Mouse (Mus musculus): ENCODE results near the gene Ank. TPM values are rescaled to one million over a fixed set of nuclear protein-coding genes. Genes with fewer than 3 reads are reported as not detected.
A peak's percentile ranks its signal among the peaks of the same experiment; 100 is the strongest.

The Ank gene
- 10 to 100 TPM; 43.8 to 56.4 TPM for total RNA-seq (2021)
- long read RNA-seq, experiment 1, transcript Ank-202 (5 exons, 1,911 nt) = minor isoform, 13 of 63 reads
- long read RNA-seq, experiment 1, transcript Ank-201 (12 exons, 3,498 nt) = major isoform, 34 of 63 reads
- long read RNA-seq, experiment 1, partial matches to known transcripts = 11 of 63 reads
- long read RNA-seq, experiment 1, other reads (novel, unspliced or antisense) = 5 of 63 reads
- long read RNA-seq, experiment 2, transcript Ank-202 (5 exons, 1,911 nt) = minor isoform, 5 of 31 reads
- long read RNA-seq, experiment 2, transcript Ank-201 (12 exons, 3,498 nt) = major isoform, 16 of 31 reads
- long read RNA-seq, experiment 2, partial matches to known transcripts = 3 of 31 reads
- long read RNA-seq, experiment 2, other reads (novel, unspliced or antisense) = 7 of 31 reads

DNA sequence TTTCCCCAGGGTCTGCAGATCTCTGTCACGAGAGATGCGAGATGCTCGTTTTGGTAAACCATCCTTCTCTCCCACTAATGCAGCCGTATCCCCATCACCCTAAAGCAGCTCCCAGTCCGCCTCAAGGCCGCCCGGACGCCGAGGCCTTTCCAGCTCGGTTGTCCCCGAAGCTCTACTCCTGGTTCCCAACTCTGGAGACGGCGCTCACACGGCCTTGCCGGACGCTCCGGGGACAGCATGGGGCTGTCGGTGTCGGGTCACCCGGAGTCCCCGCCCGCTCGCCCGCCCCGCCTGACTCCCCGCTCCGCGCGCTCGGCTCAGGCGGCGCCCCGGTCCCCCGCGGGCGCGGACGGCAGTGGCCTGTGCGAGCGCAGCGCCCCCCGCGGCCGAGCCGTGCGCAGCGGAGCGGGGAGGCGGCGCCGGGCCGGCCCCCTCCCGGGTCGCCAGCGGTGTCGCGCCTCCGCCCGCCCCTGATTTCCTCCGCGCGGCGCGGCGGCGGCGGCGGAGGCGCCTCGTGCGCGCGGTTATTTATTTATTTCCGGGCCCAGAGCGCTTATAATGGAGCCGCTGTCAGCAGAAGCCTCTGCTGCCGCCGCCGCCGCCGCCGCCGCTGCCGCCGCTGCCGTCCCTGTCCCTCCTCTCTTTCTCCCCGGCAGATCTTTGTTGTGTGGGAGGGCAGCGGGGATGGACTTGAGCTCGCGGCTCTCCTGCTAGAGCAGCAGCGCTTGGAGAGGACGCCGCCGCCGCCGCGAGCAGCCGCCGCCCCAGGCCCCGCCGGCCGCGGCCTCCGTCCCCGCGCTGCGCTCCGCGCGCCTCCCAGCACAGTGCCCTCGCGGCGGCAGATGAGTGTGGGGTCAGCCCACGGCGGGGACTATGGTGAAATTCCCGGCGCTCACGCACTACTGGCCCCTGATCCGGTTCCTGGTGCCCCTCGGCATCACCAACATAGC, at the start of gene Ank:
Ank (plus strand) TSS at position 547 of the 950 bp plus-strand sequence.
- DNase-seq = peak; percentile 88 to 95

DNA sequence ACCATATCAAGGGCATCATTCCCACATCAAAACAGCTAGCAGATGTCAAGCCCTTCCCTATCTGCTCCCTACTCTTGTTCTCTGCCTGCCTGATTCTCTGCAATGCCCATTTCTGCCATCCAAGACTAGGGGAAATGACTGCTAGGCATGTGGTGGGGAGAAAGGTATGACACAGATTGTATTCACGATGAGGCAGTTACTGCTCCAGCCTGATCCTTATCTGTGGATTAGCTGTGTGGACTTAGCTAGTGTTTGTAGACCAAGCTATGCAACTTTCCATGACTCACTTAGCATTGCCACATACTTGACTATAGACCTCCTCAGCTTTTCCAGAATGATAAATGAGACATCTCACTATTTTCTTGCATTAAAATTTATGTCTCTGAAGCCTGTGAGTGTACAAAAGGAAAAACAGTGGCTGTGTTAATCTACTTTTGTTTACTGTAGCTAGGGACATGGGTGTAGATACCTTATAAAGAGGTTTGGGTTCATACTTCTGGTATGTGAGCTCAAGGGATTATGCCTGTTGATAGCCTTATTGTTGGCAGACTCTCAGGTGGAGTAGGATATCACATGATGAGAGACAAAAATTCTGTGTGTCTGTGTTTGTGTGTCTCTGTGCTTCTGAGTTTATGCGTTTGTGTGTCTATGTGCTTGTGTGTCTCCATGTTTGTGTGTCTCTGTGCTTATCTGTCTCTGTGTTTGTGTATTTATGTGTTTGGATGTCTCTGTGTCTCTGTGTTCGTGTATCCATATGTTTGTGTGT, 47.7 kb upstream of the Ank start:
- DNase-seq = no peak

DNA sequence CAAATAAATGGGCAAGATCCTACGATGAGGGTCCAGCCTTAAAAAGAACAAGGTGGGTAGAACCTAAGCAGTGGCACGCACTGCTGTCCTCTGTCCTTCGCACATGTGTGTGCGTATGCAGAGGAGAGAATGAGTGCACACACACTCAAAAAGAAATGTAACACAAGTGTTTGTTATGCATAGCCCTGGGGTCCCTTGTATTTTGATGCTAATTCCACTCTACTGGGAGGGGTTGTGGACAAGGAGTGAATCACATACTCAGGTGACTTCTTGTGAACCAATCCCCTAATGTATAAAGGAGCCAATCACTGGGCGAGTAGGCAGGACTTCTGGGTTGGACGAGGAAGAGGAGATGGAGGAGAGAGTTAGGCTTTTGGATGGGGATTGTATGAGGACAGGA, 44.9 kb upstream of the Ank start:
- DNase-seq = no peak

GRCm38 (mm10) chr15:27427581-27427980, 38.9 kb upstream of the Ank start:
- DNase-seq = no peak

DNA sequence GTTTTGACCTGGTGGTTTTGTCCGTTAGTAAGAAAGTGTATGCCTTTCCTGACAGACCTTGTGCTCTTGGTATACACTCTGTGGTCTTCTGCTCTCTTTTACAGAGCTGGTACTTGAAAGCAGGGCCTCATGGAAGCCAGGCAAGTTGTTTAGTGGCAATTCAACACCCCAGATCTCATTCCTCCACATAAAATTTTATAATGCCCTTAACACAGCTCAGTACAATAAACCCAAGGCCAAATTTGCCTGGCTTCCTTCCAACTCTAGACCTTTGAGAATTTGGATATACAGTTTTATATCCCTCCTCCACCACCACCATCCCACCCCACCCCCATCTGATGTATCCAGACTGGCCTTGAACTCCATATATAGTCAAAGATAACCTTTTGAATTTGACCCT, 36.2 kb upstream of the Ank start:
- no peak for DNase-seq

DNA sequence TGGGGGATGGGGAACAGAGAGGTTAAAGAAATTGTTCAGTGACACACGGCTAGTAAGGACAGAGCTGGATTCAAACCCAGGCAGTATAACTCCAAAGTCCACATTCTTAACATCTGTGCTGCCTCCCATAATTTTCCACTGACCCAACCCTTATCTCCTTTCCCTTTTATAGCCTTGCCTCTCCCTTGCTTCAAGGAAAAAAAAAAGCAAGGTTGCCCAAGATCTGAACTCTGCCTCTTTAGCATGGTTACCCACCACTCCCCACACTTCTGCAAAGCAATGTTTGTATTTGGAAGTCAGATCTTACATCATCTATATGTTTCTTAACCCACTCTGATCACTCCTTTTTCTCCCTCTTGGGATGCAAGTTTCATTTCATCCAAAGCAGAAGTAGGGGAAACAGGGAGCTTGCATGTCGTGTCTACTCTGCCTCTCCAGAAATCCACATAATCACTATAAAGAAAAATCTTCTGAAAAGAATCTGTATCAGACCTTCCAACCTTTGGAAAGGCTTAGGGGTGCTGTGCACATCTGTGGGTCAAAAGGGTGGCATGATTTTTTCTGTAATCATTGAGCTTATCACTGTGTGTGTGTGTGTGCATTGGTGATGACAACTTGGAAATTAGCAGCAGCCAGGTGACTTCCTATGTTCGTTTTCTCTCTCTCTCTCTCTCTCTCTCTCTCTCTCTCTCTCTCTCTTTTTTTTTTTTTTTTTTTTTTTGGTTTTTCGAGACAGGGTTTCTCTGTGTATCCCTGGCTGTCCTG, 33.4 kb upstream of the Ank start:
- DNase-seq = no peak

DNA sequence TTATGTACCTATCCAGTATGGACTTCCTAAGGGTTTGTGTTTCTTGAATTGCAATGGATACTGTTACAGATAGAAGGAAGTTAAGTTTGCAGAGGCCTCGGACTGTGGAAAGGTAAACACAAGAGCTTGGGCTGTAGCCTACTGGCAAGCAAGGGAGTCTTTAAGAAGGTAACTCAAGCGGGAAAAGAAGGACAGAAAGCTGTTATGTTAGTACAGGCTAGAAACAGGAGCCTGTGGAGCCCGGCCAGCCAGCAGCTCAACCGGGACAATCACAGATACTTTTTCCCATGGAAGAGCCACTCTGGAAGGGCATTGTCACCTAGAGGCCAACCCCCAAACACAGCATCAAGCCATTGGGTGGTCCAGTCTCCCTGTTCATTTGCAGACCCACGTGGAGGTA, 31.1 kb upstream of the Ank start:
- no peak for DNase-seq

DNA sequence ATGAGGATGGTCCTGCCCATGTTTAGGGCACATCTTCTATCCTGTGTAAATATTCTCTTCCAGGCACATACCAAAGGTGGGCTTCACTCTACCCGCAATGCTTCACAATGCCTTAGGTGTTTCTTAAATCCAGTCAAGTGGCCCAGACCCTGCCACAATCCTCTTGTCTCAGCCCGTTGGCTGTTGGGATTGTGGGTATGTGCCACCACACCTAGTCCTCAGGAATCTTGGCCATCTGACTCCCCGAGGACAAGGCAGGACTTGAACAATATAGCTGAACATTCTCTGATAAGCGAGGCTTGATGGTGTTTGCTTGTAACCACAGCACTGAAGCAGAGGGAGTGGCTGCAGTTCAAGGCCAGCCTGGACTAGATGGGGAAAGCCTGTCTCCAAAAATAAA, 30.3 kb upstream of the Ank start:
- no peak for DNase-seq

DNA sequence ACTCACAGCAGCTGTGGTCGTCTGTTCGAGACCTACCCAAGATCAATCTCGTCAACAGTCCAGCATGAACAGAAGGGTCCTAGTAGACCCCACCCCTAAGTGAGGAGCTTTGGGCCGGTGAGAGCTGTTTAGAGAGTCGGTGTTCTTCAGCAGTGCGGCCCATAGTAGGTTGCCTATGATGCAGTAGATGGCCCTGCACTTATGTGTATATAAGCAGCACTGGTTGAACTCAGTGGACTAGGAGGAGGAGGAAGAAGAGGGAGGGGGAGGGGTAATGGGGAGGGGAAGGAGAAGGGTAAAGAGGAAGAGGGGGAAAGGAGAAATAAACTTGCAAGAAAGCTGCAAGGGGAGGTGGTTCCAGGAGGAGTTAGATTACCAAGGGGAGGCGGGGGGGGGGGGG, 25.4 kb upstream of the Ank start:
- no peak for DNase-seq

- no peak for DNase-seq
These were observed 24.9 kb upstream of the Ank start for GRCm38 (mm10) chr15:27441529-27441928.

DNA sequence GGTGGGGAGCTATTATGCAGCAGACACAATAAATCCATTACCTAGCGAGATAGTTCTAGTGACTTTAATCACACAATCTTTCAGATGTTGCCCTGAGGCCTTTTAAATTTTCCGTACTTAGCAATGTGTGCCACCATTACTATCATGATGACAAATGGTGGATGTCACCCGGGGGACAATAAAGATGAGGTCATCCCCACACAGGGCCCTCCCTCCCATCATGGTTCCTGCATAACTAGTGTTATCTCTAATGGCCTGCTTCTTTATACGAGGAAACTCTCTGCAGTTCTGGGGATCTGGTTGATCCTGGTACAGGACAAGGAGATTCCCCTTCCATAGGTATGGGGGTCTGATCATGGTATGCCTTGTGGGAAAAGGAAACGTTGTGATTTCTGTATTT, 24.5 kb upstream of the Ank start:
- no peak for DNase-seq

DNA sequence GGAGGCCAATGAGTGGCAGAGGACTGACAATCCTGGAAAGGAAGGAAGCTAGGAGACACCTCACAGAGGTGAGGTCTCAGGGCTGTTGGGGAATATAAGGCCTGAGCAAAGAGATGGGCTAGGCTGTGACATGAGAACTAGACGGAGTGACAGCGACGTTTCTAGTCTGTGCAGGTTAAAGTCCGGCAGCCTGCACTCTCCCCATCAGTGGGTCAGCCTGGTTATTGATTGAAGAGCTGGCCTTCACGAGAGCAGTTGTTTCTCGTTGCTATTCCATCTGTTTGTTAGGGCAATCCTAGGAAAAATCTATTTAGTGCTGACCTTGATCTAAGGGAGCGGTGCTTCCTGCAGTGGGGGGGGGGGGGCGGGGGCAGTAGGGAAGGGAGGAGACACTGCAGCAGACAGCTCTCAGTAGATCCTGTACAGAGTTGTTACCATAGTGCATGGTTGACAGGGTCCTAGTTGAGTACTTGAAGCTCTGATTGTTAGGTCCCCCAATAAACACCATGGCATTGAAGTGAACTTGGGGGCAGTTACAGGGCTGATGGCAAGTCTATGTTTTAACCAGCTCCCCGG, 21.6 kb upstream of the Ank start:
- no peak for DNase-seq

- no peak for DNase-seq
These were observed 15.8 kb upstream of the Ank start for GRCm38 (mm10) chr15:27450689-27451088.

GRCm38 (mm10) chr15:27451760-27452159, 14.7 kb upstream of the Ank start:
- DNase-seq = no peak

DNA sequence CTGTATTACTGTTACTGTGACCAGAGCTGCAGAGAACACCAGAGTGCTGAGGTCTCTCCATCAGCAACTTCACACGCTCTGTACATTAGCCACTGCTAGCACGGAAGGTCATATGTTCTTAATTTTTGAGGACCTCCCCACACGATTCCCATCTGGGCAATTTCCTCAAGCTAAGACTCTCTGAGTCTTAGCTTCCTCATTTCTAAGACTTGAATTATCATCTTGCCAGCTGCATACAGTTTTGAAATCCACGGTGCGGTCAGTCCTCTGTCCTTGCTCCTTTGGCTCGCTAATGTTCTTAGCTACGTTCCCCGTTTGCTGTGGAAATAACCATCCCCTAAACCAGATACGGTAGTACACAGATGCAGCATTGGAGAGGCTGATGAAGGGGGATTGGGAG, 14.0 kb upstream of the Ank start:
- no peak for DNase-seq

DNA sequence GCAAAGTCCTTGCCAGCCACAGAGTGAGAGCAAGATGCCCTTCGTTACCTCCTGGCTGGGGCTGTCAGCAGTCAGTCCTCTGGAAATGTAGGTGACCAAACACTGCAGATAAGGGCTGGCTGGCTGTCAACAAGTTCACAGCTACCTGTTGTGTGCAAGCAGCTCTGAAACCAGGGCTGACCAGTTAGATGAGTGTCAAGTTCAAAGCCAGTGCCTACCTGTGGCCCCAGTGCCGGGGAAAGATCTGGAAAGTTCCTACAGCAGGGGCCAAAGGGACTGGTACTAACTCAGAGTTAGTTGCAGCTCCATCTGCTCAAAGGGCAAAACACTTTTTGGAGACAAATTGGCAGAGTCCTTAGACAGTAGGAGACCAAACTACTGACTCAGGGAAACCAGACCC, 9.5 kb upstream of the Ank start:
- no peak for DNase-seq

DNA sequence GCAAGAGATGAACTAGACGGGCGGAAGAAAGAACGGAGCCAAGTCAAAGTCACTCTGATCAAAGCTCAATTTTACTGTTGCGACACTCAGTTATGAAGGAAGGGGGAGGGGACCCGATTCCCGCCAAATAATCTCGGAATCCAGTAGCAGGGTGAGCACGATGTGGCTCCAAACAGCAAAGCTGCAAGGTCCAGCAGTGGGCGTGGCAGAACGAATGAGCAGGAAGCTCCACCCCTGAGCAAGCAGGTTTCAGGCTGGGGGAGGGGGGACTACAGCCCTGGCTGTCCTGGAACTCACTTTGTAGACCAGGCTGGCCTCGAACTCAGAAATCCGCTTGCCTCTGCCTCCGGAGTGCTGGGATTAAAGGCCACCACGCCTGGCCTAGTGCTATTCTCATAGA, 6.7 kb upstream of the Ank start:
- peak in 1 of 2 experiments; percentile 15 for DNase-seq

GRCm38 (mm10) chr15:27461336-27462245, 4.9 kb upstream of the Ank start:
- no peak for DNase-seq

DNA sequence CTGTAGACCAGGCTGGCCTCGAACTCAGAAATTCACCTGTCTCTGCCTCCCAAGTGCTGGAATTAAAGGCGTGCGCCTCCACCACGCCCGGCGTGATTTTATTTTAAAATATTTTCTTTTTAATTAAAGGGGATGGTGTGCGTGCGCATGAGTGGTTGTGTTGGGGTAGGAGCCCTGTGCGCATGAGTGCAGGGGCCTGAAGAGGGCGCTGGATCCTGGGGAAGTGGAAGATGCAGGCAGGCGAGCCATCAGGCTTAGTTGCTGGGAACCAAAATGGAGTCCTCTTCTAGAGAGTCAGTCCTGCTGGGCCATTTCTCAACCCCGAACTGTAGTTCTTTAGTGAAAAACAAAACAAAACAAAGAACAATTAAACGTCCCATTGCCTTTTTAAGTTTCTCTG, 2.6 kb upstream of the Ank start:
- no peak for DNase-seq

DNA sequence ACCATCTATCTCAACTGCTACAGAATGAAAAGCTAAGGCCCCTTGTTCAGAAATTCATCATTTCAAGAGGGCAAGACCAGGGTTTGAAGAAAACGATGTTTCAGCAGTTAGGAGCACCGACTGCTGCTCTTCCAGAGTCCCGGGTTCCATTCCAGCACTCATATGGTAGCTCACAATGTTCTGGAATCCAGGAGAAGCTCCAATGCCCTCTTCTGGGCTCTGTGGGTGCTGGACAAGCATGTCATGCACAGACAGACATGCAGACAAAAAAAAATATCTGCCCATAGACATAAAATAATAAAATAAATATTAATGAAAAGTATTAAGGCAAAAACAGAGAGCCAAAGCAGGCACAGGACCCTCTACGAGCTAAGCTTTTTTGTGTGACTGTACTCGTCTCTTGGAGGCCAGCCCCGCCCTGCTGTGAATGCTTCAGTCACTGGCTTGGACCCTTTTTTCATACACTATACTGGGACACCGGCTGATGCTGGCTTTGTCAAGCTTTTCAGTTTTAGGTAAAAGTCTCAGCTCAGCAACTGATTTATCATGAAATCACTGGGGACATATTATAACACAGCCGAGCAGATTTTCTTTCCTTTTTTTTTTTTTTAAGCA, 979 bp upstream of the Ank start:
- peak in 1 of 2 experiments; percentile 28 for DNase-seq
